Mouse (Mus musculus): ENCODE measurements around the gene Btbd35f18. TPM values are rescaled to one million over a fixed set of nuclear protein-coding genes. Genes with fewer than 3 reads are reported as not detected.

Btbd35f18 gene
- polyA plus RNA-seq (2012; rRNA removed; ENCODE audit: low replicate concordance) = not detected in 2 replicates

GRCm38 (mm10) chrX:3699933-3700332 lies at the start of gene Btbd35f18:
TSS of gene Btbd35f18 (plus strand) at chrX:3700233.

Other genes with a start within 250 kb of the Btbd35f18 start
- not detected in 2 replicates for gene Btbd35f10, start 52.7 kb downstream of the Btbd35f18 start, polyA plus RNA-seq (2012; rRNA removed; ENCODE audit: low replicate concordance)

Measured in duodenum, adult 2 months (tissue).